Mouse (Mus musculus): ENCODE measurements at regions not wholly inside any gene's neighbourhood (a gene's known extent, or its start where the extent isn't known, plus 50 kb on each side); places are given as distances from the start of the nearest gene placed in this dataset.
A peak's percentile ranks its signal among the peaks of the same experiment; 100 is the strongest.
"Not testable (repeated sequence)": the region's sequence is repeated elsewhere in the genome, so short reads cannot be mapped to it uniquely, and the experiment has no call there.

DNA sequence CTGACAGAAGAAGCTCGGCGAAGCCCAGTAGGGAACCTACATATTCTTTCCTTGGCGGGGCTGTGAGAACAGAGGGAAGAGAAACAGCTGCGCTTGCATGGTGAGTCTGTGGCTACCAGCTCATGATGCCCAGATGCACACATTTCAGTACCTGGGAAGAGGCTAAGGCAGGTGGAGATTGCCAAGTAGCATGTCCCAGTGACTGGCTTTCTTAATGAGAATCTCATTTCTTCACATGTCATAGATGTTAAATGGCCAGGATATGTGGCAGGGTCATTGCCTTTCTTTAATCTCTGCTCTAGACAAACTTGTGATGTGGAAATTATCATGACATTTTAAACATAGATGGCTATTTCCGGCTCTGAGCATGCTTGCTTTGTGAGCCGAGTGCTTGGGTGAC lies 109.5 kb upstream of the Tns3 start:
- no peak for DNase-seq (ENCODE audit: low read depth, low spot score)

DNA sequence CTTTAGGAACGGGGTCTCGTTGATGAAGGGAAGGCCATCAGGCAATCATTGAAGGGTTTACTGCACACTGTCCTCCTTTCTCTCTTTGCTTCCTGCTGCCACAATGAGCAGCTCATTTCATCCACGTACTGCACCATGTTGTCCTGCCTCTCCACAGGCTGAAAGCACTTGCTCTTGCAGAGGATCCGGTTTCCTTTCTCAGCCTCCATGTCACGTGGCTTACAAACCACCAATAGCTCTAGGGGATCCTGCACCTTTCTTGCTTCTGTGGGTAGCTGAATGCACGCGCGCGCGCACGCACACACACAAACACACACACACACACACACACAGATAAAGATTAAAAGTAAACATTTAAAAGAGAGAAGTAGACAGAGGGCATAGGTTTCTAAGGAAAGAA lies 108.9 kb upstream of the Tns3 start:
- peak; percentile 87 for DNase-seq (ENCODE audit: low read depth, low spot score)

DNA sequence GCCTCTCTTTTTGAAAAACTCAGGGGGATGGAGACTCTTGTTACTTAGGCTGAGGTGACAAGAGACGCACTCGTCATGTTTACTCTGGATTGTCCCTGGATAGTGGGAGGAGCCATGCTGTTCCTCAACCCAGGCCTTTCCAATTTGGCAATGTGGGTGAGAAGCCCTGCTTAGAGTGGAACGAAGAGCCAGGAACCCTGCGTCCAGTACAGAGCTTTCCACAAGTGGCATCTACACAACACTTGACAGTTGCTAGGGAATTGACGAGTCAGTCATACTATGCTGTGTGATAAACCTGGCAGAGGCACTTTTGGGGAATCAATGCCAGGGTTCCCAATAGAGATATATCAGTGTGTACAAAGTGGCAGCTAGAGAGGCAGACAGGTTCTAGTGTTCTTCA lies 108.2 kb upstream of the Tns3 start:
- no peak for DNase-seq (ENCODE audit: low read depth, low spot score)

DNA sequence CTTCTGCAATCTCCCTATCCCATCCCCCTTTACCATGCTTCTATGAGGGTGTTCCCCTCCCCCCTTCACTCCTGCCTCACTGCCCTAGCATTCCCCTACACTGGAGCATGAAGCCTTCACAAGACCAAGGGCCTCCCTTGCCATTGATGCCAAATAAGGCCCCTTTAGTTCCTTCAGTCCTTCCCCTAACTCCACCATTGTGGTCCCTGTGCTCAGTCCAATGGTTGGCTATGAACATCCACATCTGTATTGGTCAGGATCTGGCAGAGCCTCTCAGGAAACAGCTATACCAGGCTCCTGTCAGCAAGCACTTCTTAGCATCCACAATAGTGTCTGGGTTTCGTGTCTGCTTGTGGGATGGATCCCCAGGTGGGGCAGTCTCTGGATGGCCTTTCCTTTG lies 104.4 kb upstream of the Tns3 start:
- DNase-seq (ENCODE audit: low read depth, low spot score), result not testable (repeated sequence)

DNA sequence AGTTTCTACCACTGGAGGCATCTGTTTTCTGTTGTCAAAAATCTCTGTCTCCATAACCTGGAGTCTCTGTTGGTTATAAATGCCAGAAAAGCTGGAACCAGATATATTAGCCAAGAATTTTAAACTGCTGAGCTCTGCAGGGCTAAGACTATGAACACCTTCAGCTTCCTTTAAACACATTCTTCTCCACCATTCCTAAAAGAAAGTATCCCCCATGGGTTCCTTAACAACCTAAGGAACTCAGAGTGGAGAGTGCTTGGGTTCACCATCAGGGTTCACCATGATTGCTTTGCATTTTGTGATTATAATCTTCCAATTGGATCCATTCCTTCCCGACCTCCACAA lies 101.2 kb upstream of the Tns3 start:
- no peak for DNase-seq (ENCODE audit: low read depth, low spot score)

DNA sequence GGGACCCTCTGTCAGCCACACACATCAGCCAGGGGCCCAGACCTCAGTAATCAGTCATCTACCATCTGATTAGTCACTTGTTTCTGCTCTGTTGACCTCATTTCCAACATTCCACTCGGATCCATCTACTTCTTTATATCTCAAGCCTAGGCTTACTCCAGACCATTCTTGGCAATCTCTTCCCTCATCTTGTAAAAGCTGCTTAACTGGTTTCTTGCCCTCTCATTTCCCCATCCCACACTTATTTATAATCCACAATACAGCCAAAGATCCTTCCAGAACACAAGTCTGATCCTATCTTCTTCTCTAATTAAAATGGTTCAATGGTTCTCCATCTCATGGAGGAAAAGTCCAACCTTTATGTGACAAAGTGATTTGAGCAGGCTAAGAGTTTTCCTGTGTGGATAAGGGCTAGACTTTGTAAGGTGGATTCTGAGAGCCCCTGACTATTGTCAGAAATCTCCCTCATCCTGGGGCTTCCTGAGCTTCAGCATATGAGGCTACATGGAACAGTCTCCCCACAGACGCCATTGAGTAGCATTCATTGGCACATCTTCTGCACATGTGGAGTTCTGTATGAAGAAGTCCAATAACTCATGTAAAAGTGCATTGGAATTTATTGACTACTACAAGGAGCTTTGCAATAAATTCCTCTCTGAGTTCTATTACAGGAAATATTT lies 100.7 kb upstream of the Tns3 start:
- no peak for DNase-seq (ENCODE audit: low read depth, low spot score)

DNA sequence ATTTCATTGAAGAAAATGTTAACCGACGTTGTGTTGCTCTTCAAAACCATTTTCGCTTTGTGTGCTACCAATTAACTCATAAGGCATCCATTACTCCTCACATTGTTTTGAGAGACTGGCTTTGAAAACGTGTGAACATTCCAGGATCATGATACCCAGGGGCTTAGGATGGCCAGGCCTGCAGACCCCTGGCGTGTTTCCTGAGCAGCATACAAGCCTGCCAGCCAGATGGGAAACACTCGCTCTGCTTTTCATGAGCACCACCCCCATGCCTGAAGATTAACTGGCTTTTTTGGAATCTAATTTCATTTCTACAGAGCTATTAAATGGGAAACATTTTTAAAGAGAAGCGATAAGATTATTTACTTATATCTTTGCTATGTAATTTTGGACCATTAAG lies 99.1 kb upstream of the Tns3 start:
- no peak for DNase-seq (ENCODE audit: low read depth, low spot score)

DNA sequence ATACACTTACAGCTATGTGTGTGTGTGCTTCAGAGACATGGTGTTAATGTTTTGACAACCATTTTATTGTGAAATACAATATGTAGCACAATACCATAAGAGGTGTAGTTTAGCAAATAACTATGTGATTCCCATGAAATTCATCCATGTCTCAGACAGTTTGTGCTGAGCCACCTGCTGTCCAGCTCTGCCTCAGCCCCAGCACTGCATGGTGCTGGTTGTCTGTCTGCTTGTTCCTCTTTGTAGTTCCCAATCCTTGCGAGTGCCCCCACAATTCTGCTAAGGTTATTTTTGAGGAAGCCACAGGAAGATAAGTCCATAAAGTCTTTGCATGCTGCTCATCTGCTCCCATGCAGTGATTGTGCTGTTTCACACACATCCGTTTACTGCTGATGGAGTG lies 97.8 kb upstream of the Tns3 start:
- DNase-seq (ENCODE audit: low read depth, low spot score), result no peak

DNA sequence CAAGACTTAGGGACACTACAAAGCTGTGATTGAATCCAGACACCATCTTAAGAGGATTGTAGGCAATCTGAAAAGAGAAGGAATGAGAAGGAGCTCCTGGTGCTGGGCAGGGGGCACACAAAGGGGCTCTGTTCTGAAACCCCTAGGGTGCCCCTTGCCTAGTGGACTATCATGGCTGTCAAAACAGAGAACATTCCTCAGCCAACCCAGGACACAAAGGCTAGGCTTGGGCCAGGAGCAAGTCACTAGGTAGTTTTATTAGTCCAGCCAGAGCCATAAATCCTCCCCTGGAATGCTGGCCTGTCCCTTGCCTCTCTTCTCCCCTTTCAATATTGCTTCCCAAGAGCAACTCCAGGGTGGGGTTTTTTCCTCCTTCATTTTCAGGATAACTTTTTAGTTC lies 97.3 kb upstream of the Tns3 start:
- no peak for DNase-seq (ENCODE audit: low read depth, low spot score)

DNA sequence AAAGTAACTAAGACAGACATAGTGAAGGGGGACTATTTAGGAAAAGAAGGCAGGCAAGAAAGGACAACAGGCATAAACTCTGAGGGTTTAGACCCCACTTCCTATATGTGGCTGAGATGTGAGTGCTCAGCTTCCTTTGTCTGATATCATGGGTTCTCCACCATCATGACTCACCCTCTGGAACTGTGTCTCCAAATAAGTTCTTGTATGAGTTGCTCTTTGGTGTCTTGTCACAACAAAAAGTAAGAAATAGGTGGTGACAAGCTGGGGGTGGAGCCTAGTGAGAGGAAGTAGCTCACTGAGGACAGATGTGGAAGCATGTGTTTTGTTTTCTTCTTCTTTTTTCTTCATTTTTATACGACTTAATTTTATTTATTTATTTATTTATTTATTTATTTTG lies 95.5 kb upstream of the Tns3 start:
- DNase-seq (ENCODE audit: low read depth, low spot score), result no peak

DNA sequence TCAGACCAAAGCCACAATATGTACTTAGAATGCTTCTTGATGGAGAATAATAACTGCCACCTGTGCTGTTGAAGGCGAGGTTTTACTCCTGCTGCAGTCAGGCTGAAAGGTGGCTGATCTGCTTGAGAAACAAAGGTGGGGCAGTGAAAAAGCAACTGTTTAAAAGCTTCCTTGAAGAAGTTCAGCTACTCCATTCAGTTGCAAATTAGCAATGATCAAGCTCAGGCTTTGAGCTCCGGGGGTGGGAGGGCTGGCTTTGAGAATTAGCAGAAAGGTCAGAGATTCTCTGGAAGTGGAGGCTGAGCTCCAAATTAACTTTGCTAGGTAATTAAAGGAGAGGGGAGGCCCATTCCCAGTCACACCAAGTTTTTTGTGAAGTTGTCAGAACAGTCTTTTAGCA lies 90.2 kb upstream of the Tns3 start:
- DNase-seq (ENCODE audit: low read depth, low spot score), result peak; percentile 98

DNA sequence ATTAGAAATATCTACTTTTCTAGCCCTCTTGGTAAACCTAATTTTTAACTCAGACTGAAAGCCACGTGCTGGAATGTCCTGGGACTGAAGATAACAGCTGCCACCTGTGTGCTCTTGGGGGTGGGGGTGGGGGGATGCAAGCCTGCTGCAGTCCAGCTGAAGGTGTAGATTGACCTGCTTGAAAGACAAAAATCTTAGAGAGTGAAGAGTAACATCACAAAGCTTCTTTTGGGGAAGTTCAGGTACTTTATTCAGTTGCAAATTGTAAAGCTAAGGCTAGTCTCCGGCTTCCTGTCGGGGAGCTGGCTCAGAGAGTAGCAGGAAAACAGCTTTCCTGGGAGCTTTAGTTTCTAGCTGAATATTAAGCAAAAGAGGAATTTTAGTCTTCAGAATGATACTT lies 71.4 kb upstream of the Tns3 start:
- DNase-seq (ENCODE audit: low read depth, low spot score), result peak; percentile 72

DNA sequence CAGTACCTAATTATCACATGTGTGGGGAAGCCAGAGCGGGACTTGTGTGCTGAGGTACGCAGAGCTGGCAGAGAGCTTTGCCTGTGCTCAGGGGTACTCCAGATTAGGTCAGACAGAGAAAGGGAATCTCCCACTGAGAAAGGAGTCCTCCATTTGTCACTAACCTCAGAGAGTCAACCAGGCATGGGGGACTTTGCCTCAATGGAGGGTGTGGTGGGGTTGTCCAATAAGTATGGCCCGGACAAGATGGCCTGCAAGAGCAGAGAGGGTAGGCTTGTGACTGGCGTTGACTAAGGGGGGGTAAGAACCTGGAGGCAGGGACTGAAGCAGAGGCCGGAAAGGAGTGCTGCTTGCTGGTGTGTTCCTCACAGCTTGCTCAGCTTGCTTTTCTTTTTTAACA lies 62.7 kb upstream of the Tns3 start:
- no peak for DNase-seq (ENCODE audit: low read depth, low spot score)

DNA sequence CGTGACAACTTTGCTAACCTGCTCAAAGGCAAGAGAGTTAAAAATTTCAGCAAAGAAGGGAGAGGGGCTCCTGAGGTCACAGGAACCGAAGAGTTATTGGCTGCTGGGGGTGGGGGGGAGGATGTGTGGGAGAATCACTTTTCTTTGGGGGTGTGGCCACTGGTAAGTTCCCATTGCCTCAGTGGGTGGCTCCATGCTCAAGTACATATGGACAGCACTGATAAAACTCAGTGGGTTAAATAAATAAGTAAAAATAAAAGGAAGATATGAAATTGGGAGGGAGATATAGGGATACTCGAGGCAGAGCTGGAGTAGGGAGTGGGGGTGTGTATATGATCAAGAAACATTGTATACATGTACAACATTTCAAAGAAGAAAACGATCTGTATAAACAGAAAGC lies 61.2 kb upstream of the Tns3 start:
- DNase-seq (ENCODE audit: low read depth, low spot score), result no peak

DNA sequence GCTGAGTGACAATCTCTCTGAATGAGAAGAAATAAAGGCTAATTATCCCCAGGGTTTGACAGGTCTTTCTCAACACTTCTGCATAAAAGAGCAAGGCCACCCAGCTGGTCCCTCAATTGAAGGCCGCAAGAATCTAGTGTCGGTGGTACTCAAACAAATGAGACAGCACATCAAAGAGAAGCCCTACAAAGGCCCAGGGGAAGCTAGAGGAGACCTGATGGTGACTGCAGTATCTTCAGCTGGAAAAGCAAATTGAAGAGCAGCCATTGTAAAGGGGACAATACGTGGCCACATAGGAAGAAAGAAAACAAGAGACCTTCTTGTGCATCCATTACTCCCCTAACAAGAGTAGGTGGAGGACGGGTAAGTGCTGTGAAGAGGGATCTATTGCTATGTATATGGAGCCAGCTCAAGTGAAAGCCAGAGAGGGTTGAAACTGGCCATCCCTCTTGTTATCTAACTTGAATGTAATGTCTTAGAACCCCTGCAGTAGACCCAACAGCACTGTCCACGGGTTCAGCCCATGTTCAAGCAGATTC lies 58.8 kb upstream of the Tns3 start:
- DNase-seq (ENCODE audit: low read depth, low spot score), result peak; percentile 46

DNA sequence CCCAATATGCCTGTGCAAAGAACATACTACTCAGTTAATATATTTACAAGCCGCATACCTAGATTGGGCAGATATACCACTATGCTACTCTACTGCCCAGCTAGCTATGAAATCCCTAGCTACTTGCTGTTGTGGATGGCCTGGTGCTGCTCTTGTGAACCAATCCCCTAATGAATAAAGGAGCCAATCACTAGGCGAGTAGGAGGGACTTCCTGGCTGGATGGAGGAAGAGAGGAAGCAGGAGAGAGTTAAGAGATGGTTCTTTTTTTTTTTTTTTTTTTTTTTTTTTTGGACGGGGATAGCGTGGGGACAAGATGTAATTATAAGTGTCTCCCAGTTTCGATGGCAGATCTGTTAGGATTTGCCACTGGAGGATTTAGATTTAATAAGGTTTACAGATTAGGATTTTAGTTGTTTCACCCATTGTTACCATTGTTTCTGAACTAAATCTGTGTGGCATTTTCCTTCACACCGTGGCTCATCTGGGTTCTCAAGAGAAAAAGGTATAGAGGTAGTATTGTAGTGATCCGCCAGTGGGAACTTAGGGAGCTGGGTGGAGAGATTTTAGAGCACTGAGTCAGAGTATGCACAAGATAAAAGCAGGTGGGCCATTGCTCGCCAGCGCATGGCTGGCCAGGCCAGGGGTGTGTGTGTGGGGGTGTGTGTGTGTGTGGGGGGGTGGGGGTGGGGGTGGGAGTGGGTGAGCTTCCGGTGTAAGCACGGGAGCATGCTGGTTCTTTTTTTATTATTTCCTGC lies 55.1 kb upstream of the Tns3 start:
- peak; percentile 94 for DNase-seq (ENCODE audit: low read depth, low spot score)

DNA sequence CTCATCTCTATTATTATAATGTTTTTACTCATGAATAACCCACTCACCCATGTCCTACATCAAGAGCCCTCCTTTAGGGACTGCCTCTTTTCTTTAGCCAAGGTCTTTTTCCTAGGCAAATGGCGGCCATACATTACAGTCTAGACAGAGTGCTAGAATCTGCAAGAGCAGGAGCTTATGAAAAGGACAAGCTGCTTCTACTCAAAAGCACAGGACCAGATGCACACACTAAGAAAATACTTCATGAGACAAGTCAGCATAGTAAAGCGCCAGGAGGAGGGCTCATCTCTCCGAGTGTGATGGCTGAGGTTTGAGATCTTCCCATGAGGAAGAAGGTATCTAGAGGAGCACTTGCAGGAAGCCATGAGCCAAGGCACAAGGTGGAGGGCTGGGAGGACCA lies 53.4 kb upstream of the Tns3 start:
- no peak for DNase-seq (ENCODE audit: low read depth, low spot score)

DNA sequence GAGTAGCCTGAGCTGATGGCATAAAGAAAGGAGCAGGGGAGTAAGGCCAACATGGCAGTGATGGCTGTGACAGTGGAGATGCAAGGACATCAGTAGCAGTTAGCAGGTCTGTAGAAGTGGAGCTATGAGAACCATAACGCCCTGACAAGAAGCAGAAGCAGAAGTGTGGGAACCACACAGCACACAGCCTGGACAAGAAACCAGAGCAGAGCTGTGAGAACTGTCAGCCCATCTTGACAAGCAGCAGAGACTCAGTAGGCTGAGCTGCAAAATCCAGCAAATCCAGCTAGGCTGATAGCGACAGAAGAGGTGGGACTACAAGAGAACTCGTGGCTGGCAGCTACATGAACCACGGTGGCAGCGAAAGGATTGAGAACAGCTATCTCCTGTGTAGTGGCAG lies 52.5 kb upstream of the Tns3 start:
- DNase-seq (ENCODE audit: low read depth, low spot score), result no peak

DNA sequence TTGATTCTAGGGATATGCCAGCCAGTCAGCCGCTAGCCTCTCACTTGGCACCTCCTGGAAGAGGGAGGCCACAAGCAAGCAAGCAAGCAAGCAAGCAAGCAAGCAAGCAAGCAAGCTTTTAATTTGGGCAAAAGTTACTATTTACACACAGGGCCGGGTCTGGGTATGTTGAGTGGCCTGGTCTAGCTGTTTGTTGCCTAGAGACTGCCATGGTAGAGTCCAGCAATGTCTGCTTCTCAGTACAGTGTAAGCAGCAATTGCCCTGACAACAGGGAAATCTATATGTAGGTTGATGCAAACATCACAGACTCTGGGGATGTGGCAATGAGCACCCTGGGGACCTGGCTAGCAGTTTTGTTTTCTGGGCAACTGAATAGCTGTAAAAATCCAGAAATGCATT lies 51.4 kb upstream of the Tns3 start:
- DNase-seq (ENCODE audit: low read depth, low spot score), result no peak

Measured in R1 (cell line).